Mouse (Mus musculus): ENCODE results near the gene C2cd2. TPM values are rescaled to one million over a fixed set of nuclear protein-coding genes. Genes with fewer than 3 reads are reported as not detected.
A peak's percentile ranks its signal among the peaks of the same experiment; 100 is the strongest.
"Not testable (repeated sequence)": the region's sequence is repeated elsewhere in the genome, so short reads cannot be mapped to it uniquely, and the experiment has no call there.

Gene C2cd2
- polyA plus RNA-seq, 1 experiment = 26.0 TPM

DNA sequence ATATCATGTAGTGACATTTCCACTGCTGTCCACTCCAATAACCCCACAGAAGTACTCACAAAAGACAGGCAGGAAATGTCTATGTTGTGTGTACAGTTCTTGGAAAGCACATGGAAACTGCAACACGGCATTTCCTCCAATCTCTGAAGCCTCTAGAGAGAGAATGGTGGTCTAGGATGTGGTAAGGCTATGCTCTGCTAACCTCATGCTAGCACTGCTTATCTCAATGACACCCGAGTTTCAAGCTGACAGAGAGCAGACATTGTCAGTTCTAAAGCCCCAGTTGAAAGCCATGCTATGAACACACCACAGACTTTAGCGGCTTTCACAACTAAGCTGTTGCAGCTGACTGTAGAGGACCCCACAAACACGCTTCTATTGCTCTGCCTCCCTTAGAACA, 13.6 kb downstream of the C2cd2 start:
- Histone ChIP-seq H3K36me3 (ENCODE audit: control insufficient read depth, insufficient read depth, low read length) (peaks cover 6% of the 10 kb centered on the region), H3K27me3 (replicated peaks; ENCODE audit: control insufficient read depth, insufficient read depth, low read length) (no peaks in the 10 kb centered on the region), H3K4me1 (ENCODE audit: control insufficient read depth, insufficient read depth, low read length) (no peaks in the 10 kb centered on the region), H3K27ac (ENCODE audit: insufficient read depth, low read depth, low read length) (no peak overlapping the region), H3K4me3 (ENCODE audit: insufficient read depth, low read depth, low read length) (no peak overlapping the region)
- WGBS = 84% methylated on average over 4 of the region's 4 CpGs
- no peak for DNase-seq
- TF ChIP-seq POLR2A (IDR thresholded peaks at IDR 0.05; ENCODE audit: low read depth, low read length) (no peak), CTCF (conservative IDR thresholded peaks at IDR 0.05; ENCODE audit: insufficient read depth, insufficient read length, low read depth, low read length) (no peak)

DNA sequence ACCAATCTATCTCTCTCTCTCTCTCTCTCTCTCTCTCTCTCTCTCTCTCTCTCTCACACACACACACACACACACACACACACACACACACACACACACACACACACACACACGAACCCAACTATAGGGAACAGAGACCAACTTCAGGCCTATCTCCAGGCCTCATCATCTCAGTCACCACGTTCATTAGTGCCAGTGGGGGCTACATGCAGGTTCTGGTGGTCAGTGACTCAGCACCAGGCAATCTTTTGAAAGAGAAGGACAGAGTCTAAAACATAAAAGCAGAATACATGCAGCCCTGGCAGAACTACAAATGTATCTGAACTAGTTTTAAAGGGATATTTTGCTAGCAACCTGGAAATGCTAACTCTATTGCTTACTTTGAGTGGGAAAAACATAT, 15.4 kb downstream of the C2cd2 start:
- not testable (repeated sequence) for H3K36me3 ChIP-seq (ENCODE audit: control insufficient read depth, insufficient read depth, low read length); H3K27ac ChIP-seq (ENCODE audit: insufficient read depth, low read depth, low read length); DNase-seq; H3K4me3 ChIP-seq (ENCODE audit: insufficient read depth, low read depth, low read length); H3K4me1 ChIP-seq (ENCODE audit: control insufficient read depth, insufficient read depth, low read length); H3K27me3 ChIP-seq (replicated peaks; ENCODE audit: control insufficient read depth, insufficient read depth, low read length)
- 93% methylated on average over 2 of the region's 2 CpGs for WGBS

DNA sequence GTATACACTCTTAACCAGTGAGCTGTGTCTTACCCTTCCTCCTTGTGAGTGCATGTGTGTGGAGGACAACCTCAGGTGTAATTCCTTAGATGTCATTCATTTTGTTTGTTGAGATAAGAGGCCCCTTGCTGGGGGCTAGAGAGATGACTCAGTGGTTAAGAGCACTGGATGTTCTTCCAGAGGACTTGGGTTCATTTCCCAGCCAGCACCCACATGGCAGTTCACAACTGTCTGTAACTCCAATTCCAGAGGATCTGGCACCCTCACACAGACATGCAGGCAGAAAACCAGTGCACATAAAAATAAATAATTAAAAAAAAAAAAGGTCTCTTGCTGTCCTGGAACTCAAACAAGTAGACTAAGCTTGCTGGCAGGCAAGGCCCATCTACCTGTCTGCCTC, 20.6 kb downstream of the C2cd2 start:
- TF ChIP-seq CTCF (conservative IDR thresholded peaks at IDR 0.05; ENCODE audit: insufficient read depth, insufficient read length, low read depth, low read length) (no peak), POLR2A (IDR thresholded peaks at IDR 0.05; ENCODE audit: low read depth, low read length) (no peak)
- Histone ChIP-seq H3K27ac (ENCODE audit: insufficient read depth, low read depth, low read length) (no peak overlapping the region), H3K4me3 (ENCODE audit: insufficient read depth, low read depth, low read length) (no peak overlapping the region), H3K27me3 (replicated peaks; ENCODE audit: control insufficient read depth, insufficient read depth, low read length) (no peaks in the 10 kb centered on the region), H3K36me3 (ENCODE audit: control insufficient read depth, insufficient read depth, low read length) (no peaks in the 10 kb centered on the region), H3K4me1 (ENCODE audit: control insufficient read depth, insufficient read depth, low read length) (no peaks in the 10 kb centered on the region)
- DNase-seq = no peak

DNA sequence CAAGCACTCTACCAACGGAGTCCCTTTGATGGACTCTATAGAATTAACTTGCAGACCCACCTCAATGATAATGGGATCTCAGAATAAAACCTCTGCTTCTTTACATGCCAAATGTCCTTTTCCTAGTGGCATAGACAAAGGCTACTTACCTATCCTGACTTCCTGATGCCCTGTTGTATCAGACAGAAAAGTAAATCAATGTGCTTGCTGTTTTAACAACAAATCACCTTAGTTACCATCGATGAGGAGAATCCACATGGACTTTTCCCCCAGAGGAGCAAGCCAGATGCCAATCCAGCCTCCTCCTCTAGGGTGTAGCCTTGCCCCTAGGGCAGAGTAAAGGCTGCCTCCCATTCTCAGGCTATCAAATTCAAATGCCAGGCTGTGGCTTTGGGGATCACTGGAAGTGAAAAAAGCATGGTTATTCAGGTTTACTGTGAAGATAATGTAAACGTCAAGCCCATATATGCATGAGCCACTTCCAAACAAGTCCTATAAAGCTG, 21.9 kb downstream of the C2cd2 start:
- DNase-seq = no peak
- H3K4me1 ChIP-seq (ENCODE audit: control insufficient read depth, insufficient read depth, low read length) = no peaks in the 10 kb centered on the region
- no peaks in the 10 kb centered on the region for H3K36me3 ChIP-seq (ENCODE audit: control insufficient read depth, insufficient read depth, low read length)
- no peak overlapping the region for H3K27ac ChIP-seq (ENCODE audit: insufficient read depth, low read depth, low read length)
- TF ChIP-seq POLR2A (IDR thresholded peaks at IDR 0.05; ENCODE audit: low read depth, low read length) = no peak
- no peak; the same call in 1 of the 2 replicates for TF ChIP-seq CTCF (conservative IDR thresholded peaks at IDR 0.05; ENCODE audit: insufficient read depth, insufficient read length, low read depth, low read length)
- 86% methylated on average over 3 of the region's 3 CpGs for WGBS
- no peaks in the 10 kb centered on the region for H3K27me3 ChIP-seq (replicated peaks; ENCODE audit: control insufficient read depth, insufficient read depth, low read length)
- no peak overlapping the region for H3K4me3 ChIP-seq (ENCODE audit: insufficient read depth, low read depth, low read length)

DNA sequence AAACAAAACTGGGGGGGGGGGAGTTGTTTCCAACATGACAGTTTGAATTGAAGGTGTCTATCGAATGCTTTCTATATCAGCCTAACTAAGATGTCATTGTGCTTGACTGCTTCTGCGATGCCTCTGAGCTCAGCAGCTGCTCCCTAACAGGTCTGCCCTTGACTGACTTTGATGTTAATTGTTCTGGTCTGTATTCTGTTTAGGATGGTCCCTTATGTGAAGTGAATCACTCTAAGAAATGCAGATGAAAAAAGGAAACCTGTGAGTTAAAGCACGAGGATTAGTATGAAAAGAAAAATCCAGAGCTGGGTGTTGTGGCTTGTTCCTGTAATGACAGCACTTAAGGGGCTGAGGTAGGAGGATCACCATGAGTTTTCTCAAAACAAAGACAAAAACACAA, 26.6 kb downstream of the C2cd2 start:
- no peak for DNase-seq
- 92% methylated on average over 3 of the region's 3 CpGs for WGBS
- Histone ChIP-seq H3K27me3 (replicated peaks; ENCODE audit: control insufficient read depth, insufficient read depth, low read length) (no peaks in the 10 kb centered on the region), H3K4me1 (ENCODE audit: control insufficient read depth, insufficient read depth, low read length) (no peaks in the 10 kb centered on the region), H3K4me3 (ENCODE audit: insufficient read depth, low read depth, low read length) (no peak overlapping the region), H3K36me3 (ENCODE audit: control insufficient read depth, insufficient read depth, low read length) (no peaks in the 10 kb centered on the region), H3K27ac (ENCODE audit: insufficient read depth, low read depth, low read length) (no peak overlapping the region)
- TF ChIP-seq CTCF (conservative IDR thresholded peaks at IDR 0.05; ENCODE audit: insufficient read depth, insufficient read length, low read depth, low read length) (no peak), POLR2A (IDR thresholded peaks at IDR 0.05; ENCODE audit: low read depth, low read length) (no peak)

DNA sequence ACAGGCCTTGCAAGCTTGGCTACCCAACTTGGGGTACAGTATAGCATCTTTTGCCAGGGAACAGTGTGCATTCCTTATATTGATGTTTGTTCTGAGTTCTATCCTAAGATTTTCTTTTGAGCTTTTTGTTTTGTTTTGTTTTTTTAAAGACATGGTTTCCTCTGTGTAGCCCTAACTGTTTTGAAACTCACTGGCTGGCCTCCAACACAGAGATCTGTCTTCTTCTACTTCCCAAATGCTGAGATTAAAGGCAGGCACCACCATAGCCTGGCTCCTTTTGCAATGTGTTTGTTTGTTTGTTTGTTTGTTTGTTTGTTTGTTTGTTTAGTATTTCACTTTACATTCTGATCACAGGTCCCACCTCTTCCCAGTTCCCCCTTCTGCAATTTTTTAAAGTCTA, 32.2 kb downstream of the C2cd2 start:
- no peaks in the 10 kb centered on the region for H3K36me3 ChIP-seq (ENCODE audit: control insufficient read depth, insufficient read depth, low read length)
- no peak for TF ChIP-seq CTCF (conservative IDR thresholded peaks at IDR 0.05; ENCODE audit: insufficient read depth, insufficient read length, low read depth, low read length)
- no peak for TF ChIP-seq POLR2A (IDR thresholded peaks at IDR 0.05; ENCODE audit: low read depth, low read length)
- no peak overlapping the region for H3K4me3 ChIP-seq (ENCODE audit: insufficient read depth, low read depth, low read length)
- H3K27ac ChIP-seq (ENCODE audit: insufficient read depth, low read depth, low read length) = no peak overlapping the region
- no peaks in the 10 kb centered on the region for H3K27me3 ChIP-seq (replicated peaks; ENCODE audit: control insufficient read depth, insufficient read depth, low read length)
- 0 out of 2 replicates have a peak, but pooled peaks cover 4% of the 10 kb centered on the region for H3K4me1 ChIP-seq (ENCODE audit: control insufficient read depth, insufficient read depth, low read length)
- DNase-seq = peak; percentile 34

DNA sequence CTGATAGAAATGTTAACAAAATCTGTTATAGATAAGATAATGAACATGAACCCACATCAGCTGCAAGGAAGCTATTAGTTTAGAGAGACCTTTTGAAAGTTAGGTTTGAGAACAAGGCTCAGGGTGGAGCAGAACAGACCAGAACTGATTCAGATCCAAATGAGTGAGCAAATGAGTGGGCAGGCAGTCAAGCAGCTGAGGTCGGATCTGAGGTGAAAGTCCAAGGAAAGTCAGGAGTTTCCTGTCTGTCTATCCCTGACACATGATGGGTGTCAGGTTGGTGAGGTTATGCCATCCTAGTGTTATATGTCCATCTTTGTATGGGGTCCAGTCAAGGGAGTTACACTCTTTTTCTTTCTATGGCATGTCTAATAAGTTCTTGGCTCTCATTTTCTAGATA, 32.9 kb downstream of the C2cd2 start:
- Histone ChIP-seq H3K36me3 (ENCODE audit: control insufficient read depth, insufficient read depth, low read length) (no peaks in the 10 kb centered on the region), H3K4me3 (ENCODE audit: insufficient read depth, low read depth, low read length) (no peak overlapping the region), H3K27me3 (replicated peaks; ENCODE audit: control insufficient read depth, insufficient read depth, low read length) (no peaks in the 10 kb centered on the region), H3K27ac (ENCODE audit: insufficient read depth, low read depth, low read length) (no peak overlapping the region), H3K4me1 (ENCODE audit: control insufficient read depth, insufficient read depth, low read length) (0 out of 2 replicates have a peak, but pooled peaks cover 4% of the 10 kb centered on the region)
- TF ChIP-seq POLR2A (IDR thresholded peaks at IDR 0.05; ENCODE audit: low read depth, low read length) (no peak), CTCF (conservative IDR thresholded peaks at IDR 0.05; ENCODE audit: insufficient read depth, insufficient read length, low read depth, low read length) (no peak)
- peak; percentile 85 for DNase-seq
- WGBS = 40% methylated on average over 1 of the region's 1 CpGs
